Mouse (Mus musculus): ENCODE results near the gene Gm45717. TPM values are rescaled to one million over a fixed set of nuclear protein-coding genes. Genes with fewer than 3 reads are reported as not detected.

Gm45717 gene
- polyA plus RNA-seq, 1 experiment = not detected

DNA sequence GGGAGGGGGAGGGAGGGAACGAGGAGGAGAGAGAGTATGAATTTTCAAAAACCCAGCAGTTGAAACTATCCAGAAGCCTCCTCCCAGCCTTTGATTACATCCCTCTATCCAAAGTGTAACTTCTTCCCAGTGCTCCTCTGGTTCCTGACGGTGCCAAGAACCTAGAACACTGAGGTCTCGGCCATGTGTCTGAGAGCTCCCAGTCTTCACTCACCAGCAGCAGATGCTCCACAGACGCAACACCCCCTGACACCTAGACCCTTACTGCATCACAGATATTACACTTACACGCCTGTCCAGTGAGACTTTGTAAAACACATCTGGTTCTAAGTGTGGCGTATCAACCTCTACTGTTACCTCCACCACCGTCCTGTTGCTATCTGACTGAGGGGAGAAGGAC, 3.3 kb downstream of the Gm45717 start:
- TF ChIP-seq GATA1 (IDR thresholded peaks at IDR 0.05; ENCODE audit: low read length) = no peak

DNA sequence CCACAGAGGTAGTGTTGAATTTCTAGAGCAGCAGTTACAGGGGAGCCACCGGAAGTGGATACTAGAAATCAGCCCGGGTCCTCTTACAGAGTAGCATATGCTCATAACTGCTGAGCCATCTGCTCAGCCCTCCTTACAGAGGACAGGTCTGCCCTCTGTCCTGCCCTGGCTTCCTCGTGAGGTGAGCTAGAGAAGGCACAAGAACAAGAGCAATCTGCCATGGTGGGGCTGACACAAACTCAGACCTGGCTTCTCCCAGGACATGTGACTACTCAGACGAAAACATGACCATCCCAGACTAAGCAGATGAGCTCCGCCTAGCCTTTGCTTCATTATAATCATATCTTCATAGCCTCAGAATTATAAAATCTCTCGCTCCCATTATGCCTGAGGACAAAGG, 4.0 kb downstream of the Gm45717 start:
- no peak for TF ChIP-seq GATA1 (IDR thresholded peaks at IDR 0.05; ENCODE audit: low read length)

DNA sequence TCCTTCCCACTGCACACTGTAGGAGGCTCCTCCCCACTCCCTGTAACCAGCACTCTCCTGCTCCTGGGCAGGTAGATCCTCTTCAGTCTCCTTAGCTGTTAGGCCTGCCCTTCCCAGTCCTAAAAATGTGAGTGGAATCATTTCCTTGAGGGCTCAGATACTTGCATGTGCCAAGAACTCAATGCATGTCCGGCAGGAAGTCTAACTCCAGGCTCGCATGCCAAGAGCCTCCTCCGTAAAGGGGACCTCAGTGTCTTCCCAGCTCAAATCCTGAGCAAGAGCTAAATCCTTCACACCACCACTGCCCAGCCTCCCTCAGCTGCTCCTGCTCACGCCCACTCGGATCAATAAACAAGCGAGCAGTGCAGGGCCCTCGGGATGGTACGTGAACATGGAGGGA, 4.7 kb downstream of the Gm45717 start:
- no peak for TF ChIP-seq GATA1 (IDR thresholded peaks at IDR 0.05; ENCODE audit: low read length)

DNA sequence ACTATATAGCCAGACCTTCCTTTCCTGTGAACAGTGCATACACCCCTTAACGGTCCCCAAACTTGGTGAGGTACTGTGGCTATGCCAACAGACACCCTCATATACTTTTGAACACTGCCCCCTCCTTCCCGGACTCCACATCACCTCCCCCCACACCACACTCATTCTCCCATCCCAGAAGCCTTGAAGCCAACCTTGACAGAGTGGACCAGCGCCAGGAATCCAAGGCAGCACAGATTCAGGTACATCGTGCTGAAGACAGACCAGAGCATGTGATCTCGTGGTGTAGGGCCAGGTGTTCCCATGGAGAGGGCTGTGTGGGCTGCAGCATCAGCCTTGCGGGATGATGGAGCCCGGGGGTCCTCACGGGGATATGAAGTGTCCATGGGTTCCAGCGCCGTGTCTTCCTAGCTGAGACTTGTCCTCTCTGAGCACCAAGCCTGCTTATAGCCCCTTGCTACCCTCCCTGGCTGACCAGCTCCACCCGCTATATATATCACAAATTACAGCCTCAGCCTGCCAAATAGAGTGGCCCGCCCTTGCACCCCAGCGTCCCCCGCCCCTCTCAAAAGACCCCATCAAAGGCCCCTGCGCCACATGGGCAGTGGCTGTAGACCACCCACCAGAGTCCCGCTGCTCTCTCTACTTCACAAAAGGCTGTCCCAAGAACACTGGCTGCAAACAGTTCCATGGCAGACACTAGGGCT, 5.8 kb downstream of the Gm45717 start, which contains the start of gene Ifitm5:
Gene Ifitm5, minus strand, starts transcription at position 468 of the 707 bp plus-strand sequence.
- TF ChIP-seq GATA1 (IDR thresholded peaks at IDR 0.05; ENCODE audit: low read length) = no peak

DNA sequence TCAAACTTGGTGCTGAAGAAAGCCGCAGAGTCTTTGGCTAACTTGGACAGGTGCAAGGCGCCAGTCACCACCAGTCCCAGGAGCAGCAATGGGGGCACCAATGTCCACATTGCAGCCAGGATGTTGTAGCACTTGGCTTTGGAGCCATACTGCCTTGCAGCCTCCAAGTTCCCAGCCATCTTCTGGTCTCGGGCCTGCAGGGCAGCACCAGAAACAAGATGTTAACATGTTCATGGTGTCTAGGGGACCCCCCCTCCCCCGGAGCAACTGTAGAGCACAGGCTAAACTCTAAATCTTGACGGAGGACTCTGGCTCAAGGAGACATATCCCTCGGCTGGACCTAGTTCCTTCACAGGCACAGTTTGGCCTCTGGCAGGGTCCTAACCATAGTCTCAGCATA, 6.5 kb downstream of the Gm45717 start:
- TF ChIP-seq GATA1 (IDR thresholded peaks at IDR 0.05; ENCODE audit: low read length) = no peak

DNA sequence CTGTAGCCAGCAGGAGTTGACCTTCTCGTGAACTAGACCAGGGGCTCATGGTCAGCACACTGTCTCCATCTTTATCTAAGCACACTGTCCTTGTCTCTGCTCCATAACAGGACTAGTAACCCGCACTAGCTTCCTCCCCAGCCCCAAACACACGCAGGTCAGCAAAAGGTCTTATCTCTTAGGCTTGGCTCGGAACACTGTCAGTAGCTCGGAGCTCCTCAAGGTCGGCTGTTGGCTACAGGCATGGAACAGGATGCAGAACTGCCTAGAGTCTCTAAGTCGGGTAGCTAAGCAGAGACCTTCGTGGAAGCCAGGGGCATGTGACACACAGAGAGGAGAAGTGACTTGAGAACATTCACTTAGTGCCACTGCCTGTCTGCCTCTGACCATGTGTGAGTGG, 7.6 kb downstream of the Gm45717 start:
- TF ChIP-seq GATA1 (IDR thresholded peaks at IDR 0.05; ENCODE audit: low read length) = no peak

DNA sequence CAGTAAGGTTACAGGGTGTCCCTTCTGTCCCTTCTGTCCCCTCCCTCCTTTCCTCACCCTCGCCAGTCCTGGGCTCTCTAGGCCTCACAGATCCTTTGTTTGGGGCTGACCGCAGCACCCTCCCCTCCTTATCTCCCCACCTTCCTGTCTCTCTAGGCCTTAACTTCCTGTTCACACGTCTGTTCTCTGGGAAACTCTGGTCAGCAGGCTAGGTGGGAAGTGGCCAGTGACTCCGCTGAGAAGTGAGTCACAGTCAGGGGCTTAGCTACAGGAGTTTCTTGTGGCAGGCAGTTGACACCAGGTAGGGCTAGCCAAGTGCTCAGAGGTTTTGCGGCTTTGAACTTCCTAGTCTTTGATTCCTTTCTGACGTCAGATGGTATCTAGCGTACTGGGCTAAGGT, 8.8 kb downstream of the Gm45717 start:
- TF ChIP-seq GATA1 (IDR thresholded peaks at IDR 0.05; ENCODE audit: low read length) = no peak

DNA sequence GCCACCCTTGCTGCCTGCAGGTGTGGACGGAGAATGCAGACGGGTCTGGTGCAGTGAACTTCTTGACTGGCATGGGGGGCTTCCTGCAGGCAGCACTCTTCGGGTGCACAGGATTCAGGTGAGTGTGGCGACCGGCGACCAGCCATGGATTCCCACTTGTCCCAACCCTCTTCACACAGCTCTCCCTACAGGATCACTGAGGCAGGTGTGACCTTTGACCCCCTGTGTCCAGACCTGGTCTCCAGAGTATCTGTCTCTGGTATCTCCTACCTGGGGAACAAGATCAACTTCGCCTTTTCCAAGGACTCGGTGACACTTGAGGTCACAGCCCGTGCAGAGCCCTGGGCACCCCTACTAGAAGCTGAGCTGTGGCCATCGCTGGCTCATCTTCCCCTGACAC, 9.4 kb downstream of the Gm45717 start:
- TF ChIP-seq GATA1 (IDR thresholded peaks at IDR 0.05; ENCODE audit: low read length) = no peak

DNA sequence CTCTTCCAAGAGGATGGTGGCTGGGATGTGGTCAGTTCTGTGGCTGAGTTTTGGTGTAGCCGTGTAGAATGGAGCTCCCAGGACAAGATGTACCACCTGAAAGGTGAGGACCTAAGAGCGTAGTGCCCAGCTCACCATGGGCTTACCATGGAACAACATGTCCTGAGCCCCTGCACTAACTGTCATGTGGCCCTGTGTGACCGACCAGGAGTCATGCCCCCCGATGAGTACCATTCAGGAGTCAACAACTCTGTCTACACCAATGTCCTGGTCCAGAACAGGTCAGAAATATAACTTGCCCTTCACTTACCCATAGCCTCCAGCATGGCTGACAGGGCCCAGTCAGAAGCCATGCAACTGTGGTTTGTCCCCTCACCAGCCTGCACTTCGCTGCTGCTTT, 10.5 kb downstream of the Gm45717 start:
- no peak for TF ChIP-seq GATA1 (IDR thresholded peaks at IDR 0.05; ENCODE audit: low read length)

DNA sequence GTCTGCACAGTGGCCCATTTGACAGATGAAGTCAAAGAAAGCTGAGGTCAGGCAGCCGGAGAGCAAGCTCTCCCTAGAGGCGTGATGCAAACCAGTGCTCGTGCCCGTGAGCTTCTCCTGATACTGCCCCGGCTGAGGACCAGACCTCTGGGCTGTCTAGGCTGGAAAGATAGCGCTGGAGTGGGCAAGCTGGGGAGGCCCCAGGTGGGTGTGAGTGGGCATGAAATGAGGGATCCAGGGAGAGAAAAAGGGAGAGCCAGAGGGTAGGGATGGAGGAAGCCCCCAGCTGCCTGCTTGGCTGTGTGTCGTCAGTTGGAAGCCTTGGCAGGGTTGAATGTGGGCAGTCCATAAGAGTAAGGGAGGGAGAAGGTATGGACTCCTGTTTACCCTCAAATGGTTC, 11.5 kb downstream of the Gm45717 start:
- TF ChIP-seq GATA1 (IDR thresholded peaks at IDR 0.05; ENCODE audit: low read length) = no peak

DNA sequence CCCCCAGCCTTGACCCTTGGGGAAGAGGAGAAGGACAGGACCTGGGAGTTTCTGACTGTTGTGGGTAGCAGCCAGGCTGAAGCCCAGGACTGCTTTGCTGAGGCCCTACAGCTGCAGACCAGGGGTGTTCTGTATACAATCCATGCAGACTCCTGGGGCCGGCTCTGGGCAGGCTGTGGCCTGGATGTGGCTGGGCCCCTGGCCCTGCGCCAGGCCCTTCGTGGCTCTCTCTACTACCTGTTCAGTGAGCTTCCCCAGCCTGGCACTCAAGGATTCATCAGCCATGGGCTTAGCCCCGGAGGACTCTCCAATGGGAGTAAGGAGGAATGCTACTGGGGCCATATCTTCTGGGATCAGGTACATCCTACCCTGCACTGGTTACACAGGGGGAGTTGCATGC, 12.4 kb downstream of the Gm45717 start:
- TF ChIP-seq GATA1 (IDR thresholded peaks at IDR 0.05; ENCODE audit: low read length) = no peak

DNA sequence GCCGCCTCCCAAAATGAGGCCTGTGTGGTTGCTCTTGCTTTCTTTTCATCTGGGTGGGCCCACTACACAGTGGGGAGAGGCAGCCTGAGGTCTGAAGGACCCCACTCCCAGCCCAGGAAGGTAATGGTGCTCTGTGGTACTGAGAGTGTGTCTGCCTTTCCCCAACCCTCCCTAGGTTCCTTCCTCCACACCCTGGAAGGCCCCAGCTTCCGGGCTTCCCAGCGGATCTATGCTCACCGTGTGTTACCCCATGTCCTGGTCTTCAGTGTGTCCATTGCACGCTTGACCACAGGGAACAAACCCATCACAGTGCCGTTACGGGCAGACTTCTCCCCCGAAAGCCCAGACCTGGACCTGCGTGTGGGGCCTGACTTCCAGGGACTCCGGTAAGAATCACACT, 12.9 kb downstream of the Gm45717 start:
- TF ChIP-seq GATA1 (IDR thresholded peaks at IDR 0.05; ENCODE audit: low read length) = no peak

DNA sequence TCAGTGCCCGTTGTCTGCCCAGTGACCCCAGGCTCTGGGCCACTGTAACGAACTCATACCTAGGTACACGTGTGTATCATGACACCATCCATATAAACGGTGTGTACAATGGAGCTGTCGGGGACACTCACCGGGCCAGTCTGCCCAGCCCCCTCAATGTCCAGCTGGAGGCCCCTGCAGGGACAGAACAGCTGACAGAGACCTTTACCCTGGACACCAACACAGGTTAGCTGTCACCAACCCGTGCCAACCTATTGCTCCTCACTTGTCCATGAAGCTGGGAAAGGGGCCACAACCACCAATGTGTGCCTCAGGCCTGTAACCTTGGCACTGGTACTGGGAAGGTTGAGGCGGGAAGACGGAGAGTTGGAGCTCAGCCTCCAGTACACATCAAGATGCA, 13.4 kb downstream of the Gm45717 start:
- TF ChIP-seq GATA1 (IDR thresholded peaks at IDR 0.05; ENCODE audit: low read length) = no peak

DNA sequence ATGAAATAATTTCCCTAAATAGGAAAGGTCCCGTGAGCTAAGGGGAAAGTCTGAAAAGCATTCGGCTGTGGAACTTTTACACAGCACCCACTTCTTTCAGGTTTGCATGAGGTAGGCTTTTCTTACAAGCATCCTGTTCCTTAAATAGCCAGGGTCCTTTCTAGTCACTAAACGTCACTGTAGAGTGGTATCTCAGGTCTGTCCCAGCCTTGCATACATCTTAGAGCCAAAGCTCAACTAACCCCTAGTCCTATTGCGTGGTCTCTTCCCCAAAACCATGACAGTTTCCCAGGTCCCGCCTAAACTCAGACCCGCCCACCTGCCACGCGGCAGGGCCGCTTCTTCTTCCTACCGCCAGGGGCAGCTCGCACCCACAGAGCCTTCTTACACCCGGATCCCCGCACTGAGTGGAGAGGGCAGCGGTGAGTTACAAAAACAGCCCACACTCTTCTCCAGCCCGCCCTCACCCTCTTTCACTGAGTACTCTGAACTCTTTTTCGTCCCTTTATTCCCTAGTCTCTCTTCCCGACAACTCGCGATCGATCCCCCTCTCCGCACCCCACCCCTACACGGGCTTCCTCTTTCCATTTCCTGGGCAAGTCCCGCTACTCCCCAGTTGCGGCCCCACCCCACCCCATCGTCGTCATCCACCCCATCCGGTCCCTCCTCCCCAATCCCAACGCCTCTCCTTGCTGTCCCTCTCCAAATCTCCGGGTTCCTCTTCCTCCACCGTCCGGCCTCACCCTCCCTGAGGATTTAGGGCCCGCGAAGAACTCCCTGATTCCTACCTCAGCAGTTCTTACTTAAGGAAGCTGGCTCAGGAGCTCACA, 14.3 kb downstream of the Gm45717 start, which contains the start of gene Pgghg:
Gene Pgghg, plus strand, starts transcription at position 170 of the 830 bp plus-strand sequence.
- no peak for TF ChIP-seq GATA1 (IDR thresholded peaks at IDR 0.05; ENCODE audit: low read length)

DNA sequence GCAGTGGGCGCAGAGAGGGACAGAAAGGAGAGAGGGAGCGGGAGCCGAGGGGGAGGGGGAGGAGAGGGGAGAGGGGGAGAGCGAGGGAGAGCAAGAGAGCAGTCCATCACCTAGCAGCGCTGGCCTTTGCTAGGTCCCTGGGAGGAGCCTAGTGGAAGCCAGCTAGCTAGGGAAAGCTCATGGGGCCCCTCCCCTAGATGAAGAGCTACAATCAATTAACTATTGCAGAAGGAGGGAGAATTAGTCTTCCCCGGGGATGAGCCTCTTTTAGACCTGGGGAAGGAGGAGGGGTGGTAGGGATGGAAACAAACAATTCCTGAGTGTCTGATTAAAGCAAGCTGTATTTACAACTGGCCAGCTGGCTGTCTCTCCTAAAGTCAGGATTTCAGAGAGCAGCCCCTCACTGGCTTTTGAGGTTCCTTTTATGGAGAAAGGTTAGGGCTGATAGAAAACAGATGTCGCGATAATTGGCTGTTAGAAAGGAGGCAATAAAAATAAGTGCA, 16.0 kb downstream of the Gm45717 start:
- no peak for TF ChIP-seq GATA1 (IDR thresholded peaks at IDR 0.05; ENCODE audit: low read length)

DNA sequence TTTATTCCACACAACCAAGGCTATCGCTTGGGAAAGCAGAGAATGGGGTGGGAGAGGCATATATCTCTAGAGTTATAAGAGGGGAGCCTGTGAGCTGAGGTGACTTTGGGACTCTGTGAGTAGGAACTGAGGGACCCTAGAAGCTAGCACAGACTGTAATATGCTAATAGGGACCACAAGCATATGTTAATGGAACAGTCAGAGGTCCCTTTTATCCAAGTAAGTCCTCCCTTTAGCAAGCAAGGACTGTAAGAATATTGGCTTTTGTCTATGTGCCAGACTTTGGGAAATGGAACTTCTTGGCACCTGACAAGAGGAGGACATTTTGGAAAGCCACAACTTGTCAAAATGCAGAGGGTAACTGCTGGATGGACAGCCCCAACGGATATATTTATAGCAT, 16.8 kb downstream of the Gm45717 start:
- TF ChIP-seq GATA1 (IDR thresholded peaks at IDR 0.05; ENCODE audit: low read length) = no peak

DNA sequence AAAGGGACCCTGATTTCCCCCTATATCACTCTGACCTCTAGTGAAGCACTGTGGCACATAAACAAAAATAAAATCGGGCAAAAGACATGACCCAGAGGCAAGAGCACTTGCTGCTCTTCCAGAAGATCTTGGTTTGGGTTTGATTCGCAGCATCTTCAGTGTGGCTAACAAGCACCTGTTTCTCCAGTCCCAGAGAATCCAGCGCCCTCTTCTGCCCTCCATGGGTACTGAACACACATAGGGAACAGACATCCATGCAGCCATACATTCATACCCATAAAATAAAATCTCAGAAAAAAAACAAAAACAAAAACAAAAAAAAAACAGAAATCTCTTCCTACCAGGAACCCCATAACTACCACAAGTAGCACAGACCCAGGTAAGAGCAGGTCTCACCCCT, 17.3 kb downstream of the Gm45717 start:
- no peak for TF ChIP-seq GATA1 (IDR thresholded peaks at IDR 0.05; ENCODE audit: low read length)

Data from G1E-ER4 (cell line).